Mouse (Mus musculus) liver, embryonic 15.5 days (tissue): Measurements from ENCODE around the gene Upk3bl. TPM values are rescaled to one million over a fixed set of nuclear protein-coding genes. Genes with fewer than 3 reads are reported as not detected.

ENCODE experiments used
- ATAC-seq: fragments of 200-750 bp; cut with Nextera tagmentation; 2 replicates; pipeline ENCODE4 v1.8.0; 2017; ENCODE audit warnings: moderate number of reproducible peaks, mild to moderate bottlenecking, moderate library complexity; ENCODE audit not compliant: insufficient read depth
- H3K27ac ChIP-seq: fragments of 300-500 bp; sonication (generic); replicated peaks from 2 replicates; pipeline ENCODE4 v1.5.1; 2015; ENCODE audit warnings: mild to moderate bottlenecking, inconsistent platforms
- H3K27me3 ChIP-seq: fragments of 300-500 bp; sonication (generic); 2 replicates; pipeline ENCODE4 v1.6.1; 2015; ENCODE audit warnings: mild to moderate bottlenecking, inconsistent platforms
- H3K36me3 ChIP-seq: fragments of 300-500 bp; sonication (generic); replicated peaks from 2 replicates; pipeline ENCODE4 v1.6.1; 2015; ENCODE audit warnings: moderate library complexity, mild to moderate bottlenecking, inconsistent platforms
- H3K4me1 ChIP-seq: fragments of 300-500 bp; sonication (generic); replicated peaks from 2 replicates; pipeline ENCODE4 v1.6.1; 2015; ENCODE audit warnings: inconsistent platforms
- H3K4me2 ChIP-seq: fragments of 300-500 bp; sonication (generic); 2 replicates; pipeline ENCODE4 v1.6.1; 2015; ENCODE audit warnings: moderate library complexity, mild to moderate bottlenecking, inconsistent platforms
- H3K4me3 ChIP-seq: fragments of 300-500 bp; sonication (generic); replicated peaks from 2 replicates; pipeline ENCODE4 v1.5.1; 2015; ENCODE audit warnings: mild to moderate bottlenecking, inconsistent platforms
- H3K9ac ChIP-seq: fragments of 300-500 bp; sonication (generic); 2 replicates; pipeline ENCODE4 v1.6.1; 2015; ENCODE audit warnings: moderate library complexity, mild to moderate bottlenecking, inconsistent platforms
- H3K9me3 ChIP-seq: fragments of 300-500 bp; sonication (generic); replicated peaks from 2 replicates; pipeline ENCODE4 v1.6.1; 2016; ENCODE audit warnings: inconsistent platforms
- WGBS: fragments of 180-500 bp; shearing (Covaris S2); methylation state at CpG from one replicate; pipeline ENCODE4 v1.1.7; 2015; ENCODE audit warnings: mixed read lengths; ENCODE audit not compliant: insufficient replicate concordance; 5-methylcytosine and 5-hydroxymethylcytosine counted together
- polyA plus RNA-seq: library from polyadenylated mRNA; unstranded; fragments of >200 nt; fragmentation: Nextera tagmentation; extraction: Ambion mirVana; gene quantifications from 2 replicates; pipeline ENCODE4 v1.2.1, GENCODE M21; 2015

Upk3bl gene
- polyA plus RNA-seq, 1 experiment from 2014 or later, result 0.08 TPM

GRCm38 (mm10) chr5:136073526-136073925 lies 19.2 kb downstream of the Upk3bl start:
- H3K4me3 ChIP-seq, result no peak overlapping the region
- ATAC-seq, result no peak
- WGBS, result 51% methylated on average over 11 of the region's 11 CpGs
- H3K4me1 ChIP-seq, result no peaks in the 10 kb centered on the region
- no peaks in the 10 kb centered on the region for H3K9me3 ChIP-seq
- H3K27ac ChIP-seq, result no peak overlapping the region
- no peak overlapping the region for H3K4me2 ChIP-seq
- peaks cover 10% of the 10 kb centered on the region for H3K27me3 ChIP-seq
- no peak overlapping the region for H3K9ac ChIP-seq
- no peaks in the 10 kb centered on the region for H3K36me3 ChIP-seq

DNA sequence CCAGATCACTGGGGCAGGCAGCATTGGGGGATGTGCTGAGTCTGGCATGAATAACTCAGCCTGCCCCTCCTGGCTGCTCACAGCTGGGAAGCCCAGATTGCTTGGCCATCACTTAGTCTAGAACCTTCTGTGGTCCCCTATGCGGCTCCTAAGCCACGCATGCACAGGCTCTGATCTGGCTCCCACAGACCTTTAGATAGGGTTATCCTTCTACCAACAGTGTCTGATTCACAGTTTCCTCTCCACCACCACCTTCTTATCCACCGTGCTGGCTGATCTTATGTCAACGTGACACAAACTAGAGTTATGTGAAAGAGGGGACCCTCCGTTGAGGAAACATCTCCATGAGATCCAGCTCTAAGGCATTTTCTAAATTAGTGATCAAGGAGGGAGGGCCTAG lies 20.8 kb downstream of the Upk3bl start:
- Histone ChIP-seq H3K27ac (no peak overlapping the region), H3K4me3 (no peak overlapping the region), H3K27me3 (peaks cover 10% of the 10 kb centered on the region), H3K9me3 (no peaks in the 10 kb centered on the region), H3K4me2 (no peak overlapping the region), H3K4me1 (no peaks in the 10 kb centered on the region), H3K36me3 (no peaks in the 10 kb centered on the region), H3K9ac (no peak overlapping the region)
- ATAC-seq, result no peak
- WGBS, result 41% methylated on average over 5 of the region's 5 CpGs

- no peaks in the 10 kb centered on the region for H3K4me1 ChIP-seq
Measured at GRCm38 (mm10) chr5:136076284-136076683, 22.0 kb downstream of the Upk3bl start.

DNA sequence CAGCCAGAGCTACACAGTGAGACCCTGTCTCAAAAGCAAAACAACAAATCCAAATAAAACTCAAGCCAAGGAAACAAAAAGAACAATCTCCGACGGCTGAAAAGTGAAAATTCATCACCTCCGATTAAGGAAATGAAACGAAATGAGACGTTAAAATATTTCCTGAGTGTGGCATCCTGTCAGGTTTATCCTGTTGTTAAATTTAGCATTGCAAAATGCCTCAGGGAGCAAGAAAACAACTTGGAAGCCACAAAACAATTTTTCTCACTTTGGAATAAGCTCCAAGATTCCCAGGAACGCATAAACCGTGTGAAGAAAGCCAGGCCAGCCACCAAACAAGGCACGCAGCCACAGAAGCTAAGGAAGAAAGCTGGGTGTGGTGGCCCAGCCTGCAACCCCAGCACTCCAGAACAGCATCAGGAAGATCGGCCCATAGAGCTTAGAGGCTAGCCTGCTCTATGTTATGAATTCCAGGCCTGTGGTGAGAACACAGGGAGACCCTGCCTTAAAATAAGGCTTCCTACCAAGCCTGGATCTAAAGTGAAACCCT lies 22.8 kb downstream of the Upk3bl start:
- H3K9ac ChIP-seq, result no peak overlapping the region
- no peak overlapping the region for H3K27ac ChIP-seq
- H3K4me2 ChIP-seq, result no peak overlapping the region
- H3K4me3 ChIP-seq, result no peak overlapping the region
- H3K9me3 ChIP-seq, result no peaks in the 10 kb centered on the region
- no peak for ATAC-seq
- H3K4me1 ChIP-seq, result no peaks in the 10 kb centered on the region
- no peaks in the 10 kb centered on the region for H3K36me3 ChIP-seq
- WGBS, result 50% methylated on average over 9 of the region's 9 CpGs
- peaks cover 10% of the 10 kb centered on the region for H3K27me3 ChIP-seq

More at GRCm38 (mm10) chr5:136076284-136076683, 22.0 kb downstream of the Upk3bl start:
- Histone ChIP-seq H3K9ac (no peak overlapping the region), H3K36me3 (no peaks in the 10 kb centered on the region), H3K9me3 (no peaks in the 10 kb centered on the region), H3K27me3 (peaks cover 10% of the 10 kb centered on the region), H3K27ac (no peak overlapping the region), H3K4me3 (no peak overlapping the region), H3K4me2 (no peak overlapping the region)
- WGBS, result 55% methylated on average over 7 of the region's 7 CpGs
- no peak for ATAC-seq

DNA sequence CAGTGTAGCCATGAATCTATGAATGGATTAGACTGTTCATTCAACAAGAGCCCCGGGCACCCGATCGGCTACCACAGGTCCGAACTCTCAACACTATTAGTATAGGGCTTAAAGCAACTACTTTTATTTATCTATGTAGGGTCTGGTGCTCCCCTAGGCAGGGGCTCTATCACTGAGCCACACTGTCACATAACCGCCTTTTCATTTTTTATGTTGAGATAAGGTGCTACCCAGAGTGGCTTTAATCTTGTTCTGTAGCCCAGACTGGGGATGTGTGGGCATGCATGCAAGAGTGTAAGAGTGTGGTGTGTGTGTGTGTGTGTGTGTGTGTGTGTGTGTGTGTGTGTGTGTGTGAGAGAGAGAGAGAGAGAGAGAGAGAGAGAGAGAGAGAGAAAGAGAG lies 23.8 kb downstream of the Upk3bl start:
- 69% methylated on average over 5 of the region's 5 CpGs for WGBS
- Histone ChIP-seq H3K4me3 (no peak overlapping the region), H3K4me1 (peaks cover under 1% of the 10 kb centered on the region), H3K9ac (no peak overlapping the region), H3K4me2 (no peak overlapping the region), H3K27me3 (peaks cover 17% of the 10 kb centered on the region), H3K27ac (no peak overlapping the region), H3K9me3 (no peaks in the 10 kb centered on the region), H3K36me3 (no peaks in the 10 kb centered on the region)
- no peak for ATAC-seq

GRCm38 (mm10) chr5:136082345-136082744 lies 28.1 kb downstream of the Upk3bl start:
- Histone ChIP-seq H3K27me3 (peaks cover 34% of the 10 kb centered on the region), H3K9me3 (no peaks in the 10 kb centered on the region), H3K4me1 (peaks cover 22% of the 10 kb centered on the region), H3K4me3 (no peak overlapping the region), H3K9ac (no peak overlapping the region), H3K36me3 (no peaks in the 10 kb centered on the region), H3K27ac (no peak overlapping the region), H3K4me2 (no peak overlapping the region)
- no peak for ATAC-seq
- 52% methylated on average over 4 of the region's 4 CpGs for WGBS

GRCm38 (mm10) chr5:136083669-136084107 lies 29.4 kb downstream of the Upk3bl start, which contains the start of gene Rasa4:
Gene Rasa4, plus strand, starts transcription at chr5:136083916.
- Histone ChIP-seq H3K4me3 (peak within 1 kb of the TSS; percentile 54), H3K27ac (no peak within 1 kb of the TSS), H3K9ac (peak within 1 kb of the TSS; percentile 35; the same call in 1 of the 2 replicates), H3K36me3 (no peaks in the 10 kb centered on the region), H3K9me3 (no peaks in the 10 kb centered on the region), H3K4me2 (peak within 1 kb of the TSS; percentile 85), H3K27me3 (peaks cover 39% of the 10 kb centered on the region), H3K4me1 (peaks cover 26% of the 10 kb centered on the region)
- peak; percentile 94 for ATAC-seq
- 1% methylated on average over 28 of the region's 28 CpGs for WGBS

DNA sequence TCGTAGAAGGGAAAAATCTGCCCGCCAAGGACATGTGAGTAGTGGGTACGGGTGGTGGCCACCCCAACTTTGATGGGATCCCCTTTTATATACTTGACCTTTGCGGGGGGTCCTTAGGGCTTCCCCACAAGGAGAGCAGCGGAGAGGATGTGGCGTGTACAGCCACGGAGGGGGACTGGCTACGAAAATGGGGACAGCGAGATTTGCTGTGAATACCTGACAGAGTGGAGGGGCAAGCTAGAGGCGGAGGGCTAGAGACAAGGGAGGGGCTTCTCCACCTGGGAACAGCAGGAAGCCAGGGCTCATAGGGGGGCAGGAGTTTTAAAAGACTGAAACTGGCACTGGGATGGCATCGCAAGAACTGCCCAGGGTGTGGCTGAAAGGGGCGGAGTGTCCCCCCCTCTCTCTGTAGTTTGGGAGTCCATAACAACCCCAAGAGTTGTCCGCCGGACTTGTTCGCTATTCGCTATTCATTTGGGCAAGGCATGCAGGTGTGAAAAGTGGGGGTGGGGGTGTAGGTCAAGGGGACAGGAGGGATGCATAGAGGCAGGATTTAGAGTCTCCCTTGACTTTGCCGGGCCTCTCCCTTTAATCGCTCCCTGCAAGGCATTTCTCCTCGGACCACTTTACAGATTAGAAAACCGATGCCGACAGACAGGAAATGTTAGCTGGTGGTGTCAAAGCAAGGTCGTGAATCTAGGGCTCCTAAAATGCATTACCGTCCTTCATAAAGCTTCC lies 30.0 kb downstream of the Upk3bl start:
- H3K36me3 ChIP-seq, result no peaks in the 10 kb centered on the region
- peaks cover 41% of the 10 kb centered on the region for H3K27me3 ChIP-seq
- 3% methylated on average over 23 of the region's 23 CpGs for WGBS
- H3K4me3 ChIP-seq, result peak overlapping the region; percentile 54
- no peaks in the 10 kb centered on the region for H3K9me3 ChIP-seq
- H3K27ac ChIP-seq, result no peak overlapping the region
- peak overlapping the region; percentile 35; the same call in 1 of the 2 replicates for H3K9ac ChIP-seq
- H3K4me2 ChIP-seq, result peak overlapping the region; percentile 85
- peaks cover 29% of the 10 kb centered on the region for H3K4me1 ChIP-seq
- peak; percentile 2; the same call in 1 of the 2 replicates for ATAC-seq

DNA sequence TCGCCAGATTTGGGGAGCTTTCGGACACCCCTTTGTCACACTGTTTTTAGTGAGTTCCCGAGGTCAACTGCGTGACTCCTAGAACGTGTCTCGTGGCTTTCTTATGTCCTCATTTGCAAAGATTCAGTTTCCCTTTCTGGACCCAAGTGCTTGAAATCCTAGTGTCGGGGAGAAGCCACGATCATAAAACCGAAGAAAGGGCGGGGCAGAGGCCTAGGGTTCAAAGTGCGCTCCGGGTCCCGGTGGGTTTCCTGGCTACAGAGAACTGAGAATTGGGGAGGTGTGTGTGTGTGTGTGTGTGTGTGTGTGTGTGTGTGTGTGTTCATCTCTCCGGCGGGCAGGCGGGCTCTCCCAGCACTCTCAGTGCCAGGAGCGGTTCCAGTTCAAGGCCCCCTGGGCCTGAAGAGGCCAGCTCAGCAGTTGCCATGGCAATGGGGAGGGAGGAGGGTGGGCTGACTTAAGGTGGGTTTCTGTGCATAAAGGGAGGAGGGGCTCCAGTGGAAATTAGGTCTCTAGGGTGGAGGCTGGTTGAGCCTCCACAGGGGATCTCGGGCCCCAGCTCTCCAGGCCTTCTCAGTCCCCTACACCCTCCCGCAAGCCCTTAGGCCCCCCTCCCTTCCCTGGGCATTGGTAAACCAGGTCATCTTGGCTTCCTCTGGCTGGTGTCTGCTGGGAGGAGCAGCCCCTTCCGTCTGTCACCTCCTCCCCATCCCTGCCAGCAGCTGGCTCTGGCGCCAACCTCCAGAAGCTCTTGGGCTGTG lies 30.8 kb downstream of the Upk3bl start:
- 29% methylated on average over 21 of the region's 21 CpGs for WGBS
- ATAC-seq, result no peak
- Histone ChIP-seq H3K4me2 (peak overlapping the region; percentile 85), H3K9me3 (no peaks in the 10 kb centered on the region), H3K27me3 (peaks cover 42% of the 10 kb centered on the region), H3K9ac (no peak overlapping the region), H3K36me3 (no peaks in the 10 kb centered on the region), H3K4me1 (peaks cover 29% of the 10 kb centered on the region), H3K27ac (no peak overlapping the region), H3K4me3 (peak overlapping the region; percentile 54; the same call in 1 of the 2 replicates)

DNA sequence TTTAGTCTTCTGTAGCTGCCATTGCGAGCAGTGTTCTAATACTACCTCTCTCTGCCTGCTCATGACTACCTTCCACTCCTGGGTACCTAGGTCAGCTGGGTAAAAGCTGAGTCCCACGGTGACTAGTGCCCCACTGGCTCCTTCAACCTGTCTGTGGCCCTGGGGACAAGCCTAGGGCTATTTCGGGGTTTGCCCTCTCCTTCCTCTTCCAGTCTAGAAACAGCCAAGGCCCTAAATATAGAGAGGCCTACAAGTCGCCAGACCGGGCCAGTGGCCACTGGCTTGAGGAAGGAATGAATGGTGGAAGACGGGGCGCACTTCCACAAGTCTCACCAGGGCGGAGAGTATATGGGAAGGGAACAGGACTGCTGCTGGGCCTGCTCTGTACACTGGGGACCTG lies 32.0 kb downstream of the Upk3bl start:
- Histone ChIP-seq H3K4me2 (no peak overlapping the region), H3K27me3 (peaks cover 42% of the 10 kb centered on the region), H3K9ac (no peak overlapping the region), H3K27ac (no peak overlapping the region), H3K9me3 (no peaks in the 10 kb centered on the region), H3K36me3 (no peaks in the 10 kb centered on the region), H3K4me1 (peaks cover 29% of the 10 kb centered on the region), H3K4me3 (no peak overlapping the region)
- no peak for ATAC-seq
- 63% methylated on average over 8 of the region's 8 CpGs for WGBS
